Mouse (Mus musculus): ENCODE results near the gene Dzip1l. TPM values are rescaled to one million over a fixed set of nuclear protein-coding genes. Genes with fewer than 3 reads are reported as not detected.

The Dzip1l gene
- polyA plus RNA-seq, 1 experiment from 2014 or later = 9.0 TPM

GRCm38 (mm10) chr9:99699752-99700389 is 70.6 kb downstream of the Dzip1l start:
- no peak for ATAC-seq (ENCODE audit: low read depth)
- Histone ChIP-seq H3K9ac (replicated peaks; ENCODE audit: low read depth, low read length) (no peak overlapping the region), H3K4me1 (ENCODE audit: control insufficient read depth, insufficient read depth, low read length) (no peaks in the 10 kb centered on the region), H3K27me3 (ENCODE audit: control insufficient read depth, insufficient read depth, low read length) (no peaks in the 10 kb centered on the region), H3K27ac (ENCODE audit: low read depth, low read length) (no peak overlapping the region), H3K36me3 (ENCODE audit: control insufficient read depth, insufficient read depth, low read length) (no peaks in the 10 kb centered on the region), H3K9me3 (ENCODE audit: control insufficient read depth, low read length) (no peaks in the 10 kb centered on the region), H3K4me3 (ENCODE audit: low read depth, low read length) (no peak overlapping the region), H3K4me2 (ENCODE audit: low read depth, low read length) (no peak overlapping the region)
- WGBS = 92% methylated on average over 2 of the region's 2 CpGs

GRCm38 (mm10) chr9:99701187-99701586 is 71.9 kb downstream of the Dzip1l start:
- 89% methylated on average over 2 of the region's 2 CpGs for WGBS
- Histone ChIP-seq H3K4me3 (ENCODE audit: low read depth, low read length) (no peak overlapping the region), H3K9ac (replicated peaks; ENCODE audit: low read depth, low read length) (no peak overlapping the region), H3K27me3 (ENCODE audit: control insufficient read depth, insufficient read depth, low read length) (no peaks in the 10 kb centered on the region), H3K4me1 (ENCODE audit: control insufficient read depth, insufficient read depth, low read length) (no peaks in the 10 kb centered on the region), H3K9me3 (ENCODE audit: control insufficient read depth, low read length) (no peaks in the 10 kb centered on the region), H3K36me3 (ENCODE audit: control insufficient read depth, insufficient read depth, low read length) (no peaks in the 10 kb centered on the region), H3K4me2 (ENCODE audit: low read depth, low read length) (no peak overlapping the region), H3K27ac (ENCODE audit: low read depth, low read length) (no peak overlapping the region)
- no peak for ATAC-seq (ENCODE audit: low read depth)

GRCm38 (mm10) chr9:99702215-99702614 is 72.9 kb downstream of the Dzip1l start:
- no peaks in the 10 kb centered on the region for H3K4me1 ChIP-seq (ENCODE audit: control insufficient read depth, insufficient read depth, low read length)
- H3K27ac ChIP-seq (ENCODE audit: low read depth, low read length) = no peak overlapping the region
- no peak overlapping the region for H3K9ac ChIP-seq (replicated peaks; ENCODE audit: low read depth, low read length)
- H3K4me3 ChIP-seq (ENCODE audit: low read depth, low read length) = no peak overlapping the region
- no peak overlapping the region for H3K4me2 ChIP-seq (ENCODE audit: low read depth, low read length)
- H3K9me3 ChIP-seq (ENCODE audit: control insufficient read depth, low read length) = no peaks in the 10 kb centered on the region
- 91% methylated on average over 6 of the region's 6 CpGs for WGBS
- no peaks in the 10 kb centered on the region for H3K36me3 ChIP-seq (ENCODE audit: control insufficient read depth, insufficient read depth, low read length)
- ATAC-seq (ENCODE audit: low read depth) = no peak
- no peaks in the 10 kb centered on the region for H3K27me3 ChIP-seq (ENCODE audit: control insufficient read depth, insufficient read depth, low read length)

GRCm38 (mm10) chr9:99703711-99704110 is 74.4 kb downstream of the Dzip1l start:
- Histone ChIP-seq H3K27ac (ENCODE audit: low read depth, low read length) (no peak overlapping the region), H3K4me3 (ENCODE audit: low read depth, low read length) (no peak overlapping the region), H3K27me3 (ENCODE audit: control insufficient read depth, insufficient read depth, low read length) (no peaks in the 10 kb centered on the region), H3K9me3 (ENCODE audit: control insufficient read depth, low read length) (no peaks in the 10 kb centered on the region), H3K4me2 (ENCODE audit: low read depth, low read length) (no peak overlapping the region), H3K4me1 (ENCODE audit: control insufficient read depth, insufficient read depth, low read length) (no peaks in the 10 kb centered on the region), H3K9ac (replicated peaks; ENCODE audit: low read depth, low read length) (no peak overlapping the region), H3K36me3 (ENCODE audit: control insufficient read depth, insufficient read depth, low read length) (no peaks in the 10 kb centered on the region)
- WGBS = 80% methylated on average over 6 of the region's 6 CpGs
- ATAC-seq (ENCODE audit: low read depth) = no peak

GRCm38 (mm10) chr9:99706264-99706663 is 77.0 kb downstream of the Dzip1l start:
- no peaks in the 10 kb centered on the region for H3K4me1 ChIP-seq (ENCODE audit: control insufficient read depth, insufficient read depth, low read length)
- no peak for ATAC-seq (ENCODE audit: low read depth)
- WGBS = 94% methylated on average over 6 of the region's 6 CpGs
- no peak overlapping the region for H3K9ac ChIP-seq (replicated peaks; ENCODE audit: low read depth, low read length)
- H3K4me3 ChIP-seq (ENCODE audit: low read depth, low read length) = no peak overlapping the region
- no peaks in the 10 kb centered on the region for H3K36me3 ChIP-seq (ENCODE audit: control insufficient read depth, insufficient read depth, low read length)
- H3K4me2 ChIP-seq (ENCODE audit: low read depth, low read length) = no peak overlapping the region
- H3K27me3 ChIP-seq (ENCODE audit: control insufficient read depth, insufficient read depth, low read length) = no peaks in the 10 kb centered on the region
- H3K9me3 ChIP-seq (ENCODE audit: control insufficient read depth, low read length) = no peaks in the 10 kb centered on the region
- no peak overlapping the region for H3K27ac ChIP-seq (ENCODE audit: low read depth, low read length)

- Histone ChIP-seq H3K4me1 (ENCODE audit: control insufficient read depth, insufficient read depth, low read length) (no peaks in the 10 kb centered on the region), H3K27ac (ENCODE audit: low read depth, low read length) (no peak overlapping the region), H3K4me2 (ENCODE audit: low read depth, low read length) (no peak overlapping the region), H3K9ac (replicated peaks; ENCODE audit: low read depth, low read length) (no peak overlapping the region), H3K36me3 (ENCODE audit: control insufficient read depth, insufficient read depth, low read length) (no peaks in the 10 kb centered on the region), H3K4me3 (ENCODE audit: low read depth, low read length) (no peak overlapping the region), H3K9me3 (ENCODE audit: control insufficient read depth, low read length) (no peaks in the 10 kb centered on the region), H3K27me3 (ENCODE audit: control insufficient read depth, insufficient read depth, low read length) (no peaks in the 10 kb centered on the region)
- 70% methylated on average over 11 of the region's 11 CpGs for WGBS
- no peak for ATAC-seq (ENCODE audit: low read depth)
These were observed 78.3 kb downstream of the Dzip1l start for GRCm38 (mm10) chr9:99707425-99708126.

GRCm38 (mm10) chr9:99709588-99710248 is 80.4 kb downstream of the Dzip1l start:
- Histone ChIP-seq H3K4me3 (ENCODE audit: low read depth, low read length) (no peak overlapping the region), H3K4me2 (ENCODE audit: low read depth, low read length) (no peak overlapping the region), H3K36me3 (ENCODE audit: control insufficient read depth, insufficient read depth, low read length) (no peaks in the 10 kb centered on the region), H3K4me1 (ENCODE audit: control insufficient read depth, insufficient read depth, low read length) (no peaks in the 10 kb centered on the region), H3K27me3 (ENCODE audit: control insufficient read depth, insufficient read depth, low read length) (no peaks in the 10 kb centered on the region), H3K9me3 (ENCODE audit: control insufficient read depth, low read length) (no peaks in the 10 kb centered on the region), H3K27ac (ENCODE audit: low read depth, low read length) (no peak overlapping the region), H3K9ac (replicated peaks; ENCODE audit: low read depth, low read length) (no peak overlapping the region)
- ATAC-seq (ENCODE audit: low read depth) = no peak
- 92% methylated on average over 22 of the region's 22 CpGs for WGBS

GRCm38 (mm10) chr9:99710297-99710696 is 81.0 kb downstream of the Dzip1l start:
- ATAC-seq (ENCODE audit: low read depth) = no peak
- Histone ChIP-seq H3K27me3 (ENCODE audit: control insufficient read depth, insufficient read depth, low read length) (no peaks in the 10 kb centered on the region), H3K4me1 (ENCODE audit: control insufficient read depth, insufficient read depth, low read length) (no peaks in the 10 kb centered on the region), H3K4me2 (ENCODE audit: low read depth, low read length) (no peak overlapping the region), H3K4me3 (ENCODE audit: low read depth, low read length) (no peak overlapping the region), H3K9ac (replicated peaks; ENCODE audit: low read depth, low read length) (no peak overlapping the region), H3K27ac (ENCODE audit: low read depth, low read length) (no peak overlapping the region), H3K9me3 (ENCODE audit: control insufficient read depth, low read length) (no peaks in the 10 kb centered on the region), H3K36me3 (ENCODE audit: control insufficient read depth, insufficient read depth, low read length) (no peaks in the 10 kb centered on the region)
- WGBS = 86% methylated on average over 4 of the region's 4 CpGs

GRCm38 (mm10) chr9:99717134-99717533 is 87.8 kb downstream of the Dzip1l start, which contains the start of gene Cldn18:
Cldn18 (minus strand) TSS chr9:99717267.
- Histone ChIP-seq H3K4me2 (ENCODE audit: low read depth, low read length) (no peak within 1 kb of the TSS), H3K9ac (replicated peaks; ENCODE audit: low read depth, low read length) (no peak within 1 kb of the TSS)

More at GRCm38 (mm10) chr9:99717134-99717533, 87.8 kb downstream of the Dzip1l start, which contains the start of gene Cldn18:
- Histone ChIP-seq H3K27me3 (ENCODE audit: control insufficient read depth, insufficient read depth, low read length) (no peaks in the 10 kb centered on the region), H3K27ac (ENCODE audit: low read depth, low read length) (no peak within 1 kb of the TSS), H3K36me3 (ENCODE audit: control insufficient read depth, insufficient read depth, low read length) (no peaks in the 10 kb centered on the region), H3K4me3 (ENCODE audit: low read depth, low read length) (no peak within 1 kb of the TSS), H3K4me1 (ENCODE audit: control insufficient read depth, insufficient read depth, low read length) (no peaks in the 10 kb centered on the region), H3K9me3 (ENCODE audit: control insufficient read depth, low read length) (no peaks in the 10 kb centered on the region)
- 92% methylated on average over 14 of the region's 14 CpGs for WGBS
- ATAC-seq (ENCODE audit: low read depth) = no peak

Measured in neural tube, embryonic 14.5 days (tissue).